Mouse (Mus musculus) liver, postnatal 0 days (tissue): ENCODE measurements around the gene Fads1.

Source experiments
- CTCF ChIP-seq: sonication (generic); IDR thresholded peaks from 2 replicates; pipeline ENCODE4 v1.5.1; 2016; ENCODE audit warnings: antibody characterized with exemption, low read depth
- EP300 ChIP-seq: IDR thresholded peaks from 2 replicates; pipeline ENCODE4 v1.6.1; 2016; ENCODE audit warnings: antibody characterized with exemption, low read depth, mild to moderate bottlenecking

DNA sequence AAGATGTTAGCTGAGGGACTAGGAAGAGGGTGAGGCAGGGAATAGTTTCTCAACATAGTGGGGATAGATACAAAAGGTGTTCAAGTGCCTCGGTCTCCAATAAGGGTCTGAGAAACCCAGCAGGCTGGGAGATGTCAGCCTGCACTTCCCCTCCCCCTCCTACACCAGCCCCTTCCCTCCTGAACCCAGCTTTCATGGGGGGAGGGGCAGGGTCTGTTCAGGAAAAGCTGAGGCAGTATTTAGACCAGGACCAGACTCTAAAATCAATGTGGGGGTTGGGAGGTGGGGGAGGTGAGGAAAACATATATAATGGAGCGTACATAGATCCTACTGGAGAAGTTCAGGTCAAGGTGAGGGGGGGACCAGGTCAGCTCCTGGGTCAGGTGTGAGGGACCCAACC is 56.7 kb downstream of the Fads1 start:
- no peak for TF ChIP-seq CTCF
- TF ChIP-seq EP300 = no peak
